Mouse (Mus musculus) v-Abl transformed pro-B cells (cell line): ENCODE results near the gene Zwilch.

Experiments
- in situ Hi-C, 2 experiments: fragments of 400-800 bp; cut with MboI; formaldehyde crosslinking; loops; one replicate each; pipeline ENCODE4 v1.15.1; 2025; ENCODE audit not compliant: unreplicated experiment in 2 of 2

Zwilch gene

GRCm38 (mm10) chr9:64120584-64121277 lies 52.2 kb downstream of the Zwilch start:
- in situ Hi-C loops: no loop called here

DNA sequence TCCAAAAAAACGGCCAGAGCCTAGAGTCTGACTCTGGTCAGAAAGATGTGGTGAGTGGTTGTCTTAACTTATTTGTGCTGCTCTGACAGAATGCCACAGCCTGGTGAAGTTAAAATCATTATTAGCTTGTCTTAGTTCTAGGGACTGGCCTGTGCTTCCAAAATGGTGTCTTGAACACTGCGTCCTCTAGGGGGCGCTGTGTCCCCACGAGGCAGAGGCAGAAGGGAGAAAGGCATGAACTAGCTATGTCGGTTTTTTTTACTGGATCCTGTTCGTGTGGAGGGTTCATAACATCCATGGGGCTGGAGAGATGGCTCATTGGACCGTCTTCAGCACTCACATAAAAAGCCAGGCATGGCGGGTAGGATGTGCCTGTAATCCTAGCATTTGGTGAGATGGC lies 53.0 kb downstream of the Zwilch start:
- in situ Hi-C loops: no loop called here

GRCm38 (mm10) chr9:64116876-64117275 lies 56.0 kb downstream of the Zwilch start, which contains the start of gene Lctl:
TSS of gene Lctl (plus strand) at chr9:64117147.
- in situ Hi-C loops: no loop called here

- in situ Hi-C loops: no loop called here
Measured at GRCm38 (mm10) chr9:64115756-64116155, 57.1 kb downstream of the Zwilch start.

DNA sequence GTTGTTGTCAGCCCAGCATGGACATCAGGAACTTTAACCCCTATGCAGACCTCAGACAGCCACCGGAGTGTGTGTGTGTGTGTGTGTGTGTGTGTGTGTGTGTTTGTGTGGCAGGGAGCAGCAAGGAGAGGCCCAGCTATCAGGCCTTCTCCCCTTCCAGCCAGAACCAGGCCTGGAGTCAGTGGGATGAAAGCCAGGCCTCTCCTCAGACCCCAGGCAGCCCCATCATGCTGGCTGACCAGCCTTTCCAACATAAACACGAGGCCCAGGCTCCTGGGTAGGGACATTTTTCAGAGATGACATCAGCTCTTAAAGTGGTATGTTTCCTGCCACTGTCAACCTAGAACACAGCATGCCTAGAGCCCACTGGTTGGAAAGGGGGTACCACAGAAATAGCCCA lies 58.3 kb downstream of the Zwilch start:
- in situ Hi-C loops: no loop called here

- in situ Hi-C loops: no loop called here
Measured at GRCm38 (mm10) chr9:64110502-64110901, 62.4 kb downstream of the Zwilch start.

GRCm38 (mm10) chr9:64105301-64105700 lies 67.6 kb downstream of the Zwilch start:
- in situ Hi-C loops: no loop called here

GRCm38 (mm10) chr9:64100442-64100841 lies 72.5 kb downstream of the Zwilch start:
- in situ Hi-C loops: loop anchor here (5.0 kb wide), 1 partner anchor 183 kb away; no protein-coding TSS in a partner anchor

DNA sequence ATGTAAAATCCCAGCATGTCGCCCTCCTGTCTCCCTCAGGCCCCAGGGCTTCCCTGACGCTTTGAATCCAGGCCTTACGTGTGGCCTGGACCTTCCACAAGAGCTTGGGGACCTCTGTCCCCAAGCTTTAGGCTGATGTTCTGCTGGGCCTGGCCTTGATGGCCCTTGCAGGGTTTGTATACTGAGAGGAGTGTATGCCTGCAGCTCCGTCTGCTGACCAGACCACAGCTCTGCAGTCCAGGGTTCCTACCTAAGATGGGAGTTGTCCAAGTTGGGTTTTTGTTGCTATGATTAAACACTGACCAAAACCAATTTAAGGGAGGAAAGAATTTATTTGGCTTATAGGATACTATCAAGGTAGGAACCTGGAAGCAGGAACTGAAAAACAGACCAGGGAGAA lies 74.6 kb downstream of the Zwilch start:
- in situ Hi-C loops: loop anchor here in 1 of 2 experiments (25.0 kb wide), 1 partner anchor 961 kb away; the partner anchor contains the start of gene Skor1

DNA sequence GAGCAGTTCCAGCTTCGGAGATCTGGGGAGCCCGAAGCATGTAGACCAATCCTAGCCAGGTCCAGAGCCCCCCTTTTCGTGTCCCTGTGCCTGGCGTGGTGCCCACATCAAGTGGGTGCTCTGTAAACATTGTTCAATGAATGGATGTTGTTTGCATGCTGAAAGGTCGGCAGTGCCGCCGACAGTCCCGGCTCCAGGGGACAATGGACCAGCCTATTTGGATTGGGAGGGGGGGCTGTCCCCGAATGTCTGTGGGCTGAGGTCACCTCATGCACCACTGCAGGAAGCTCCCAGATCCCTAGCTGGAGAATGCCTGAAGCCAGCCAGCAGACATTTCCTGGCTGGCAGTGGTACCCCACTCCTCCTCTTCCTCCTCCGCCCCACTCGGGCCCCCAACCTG lies 78.8 kb downstream of the Zwilch start:
- in situ Hi-C loops: loop anchor here in 1 of 2 experiments (25.0 kb wide), 1 partner anchor 957 kb away; the partner anchor contains the start of gene Skor1

DNA sequence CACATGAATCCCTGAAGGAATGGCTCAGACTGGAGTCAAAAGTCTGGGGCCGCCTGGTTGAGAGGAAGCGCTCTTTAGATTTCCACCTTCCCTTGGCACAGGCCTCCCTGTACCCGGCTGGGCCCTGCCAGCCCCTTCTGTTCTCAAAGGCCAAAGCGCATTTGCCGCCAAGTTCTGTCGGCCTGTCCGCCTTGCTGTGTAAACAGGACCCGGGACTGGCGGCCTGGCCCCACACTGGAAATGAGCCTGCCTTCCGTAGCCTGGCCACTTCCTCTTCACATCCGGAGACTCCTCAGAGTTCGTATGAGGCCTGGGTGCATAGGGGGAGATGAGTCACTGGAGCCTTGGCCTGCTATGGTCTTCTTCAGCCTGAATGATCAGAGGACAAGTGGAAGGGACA lies 83.9 kb downstream of the Zwilch start:
- in situ Hi-C loops: loop anchor here (5.0 to 25.0 kb wide), 4 partner anchors 67 to 952 kb away; partner anchors contain the start of genes Skor1 (in 1 of the 2) and Smad6 (in 1 of the 2)

DNA sequence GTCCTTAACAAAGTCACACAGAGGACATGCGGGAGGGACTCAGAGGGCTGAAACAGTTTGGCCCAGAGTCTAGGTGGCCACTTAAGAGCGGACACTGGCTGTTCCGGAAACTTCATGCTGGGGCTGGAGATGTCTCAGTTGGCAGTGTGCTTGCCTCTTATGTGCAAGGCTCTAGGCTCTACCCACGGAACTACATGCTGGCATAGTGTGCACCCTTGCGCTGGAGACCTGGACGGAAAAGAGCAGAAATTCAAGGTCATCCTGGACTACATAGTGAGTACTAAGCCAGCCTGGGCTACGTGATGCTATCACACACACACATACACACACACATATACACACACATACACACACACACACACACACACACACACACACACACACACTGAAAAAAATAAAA lies 84.6 kb downstream of the Zwilch start:
- in situ Hi-C loops: loop anchor here (5.0 to 25.0 kb wide), 4 partner anchors 66 to 951 kb away; partner anchors contain the start of genes Skor1 (in 1 of the 2) and Smad6 (in 1 of the 2)

DNA sequence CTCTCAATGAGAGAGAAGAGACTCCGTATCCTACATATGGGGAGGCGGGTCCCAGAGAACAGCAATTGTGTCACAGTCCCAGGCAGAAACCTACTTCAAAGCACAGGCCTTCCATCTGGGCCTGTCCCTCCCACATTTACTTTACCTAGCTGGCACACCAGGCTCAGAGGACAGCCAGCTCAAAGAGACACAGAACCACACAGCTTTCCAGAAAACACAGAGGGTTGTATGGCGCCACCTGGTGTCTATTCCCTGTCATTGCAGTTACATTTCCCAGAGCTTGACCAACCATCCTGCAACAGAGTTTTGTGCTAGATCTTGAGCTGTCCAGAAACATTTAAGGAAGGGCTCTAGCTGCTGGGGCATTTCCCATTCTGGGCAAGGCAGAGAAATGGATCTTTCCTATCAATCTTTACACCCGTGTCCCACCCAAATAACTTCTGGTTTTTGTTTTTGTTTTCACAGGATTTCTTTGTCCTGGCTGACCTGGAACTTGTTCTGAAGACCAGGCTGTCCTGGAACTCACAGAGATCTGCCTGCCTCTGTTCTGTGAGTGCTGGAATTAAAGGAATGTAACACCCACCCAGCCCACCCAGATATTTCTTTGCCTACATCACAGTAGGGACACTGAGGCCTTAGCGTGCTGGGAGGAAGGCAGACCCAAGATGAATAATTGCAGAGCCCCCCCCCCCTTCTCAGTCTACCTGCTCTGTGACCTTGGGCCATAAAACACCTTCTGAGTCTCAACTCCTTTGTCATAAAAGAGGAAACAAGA lies 85.3 kb downstream of the Zwilch start:
- in situ Hi-C loops: loop anchor here (5.0 to 25.0 kb wide), 4 partner anchors 65 to 950 kb away; partner anchors contain the start of genes Skor1 (in 1 of the 2) and Smad6 (in 1 of the 2)
